25 mouse cellular contexts compared by ENCODE assay signal in genomic region chr2:104988974-104989373, GRCm38 (mm10). TPM values are rescaled to one million over a fixed set of nuclear protein-coding genes. Genes with fewer than 3 reads are reported as not detected.
A peak's percentile ranks its signal among the peaks of the same experiment; 100 is the strongest.
DNase-seq lines count a peak whose midpoint lies in the region; ATAC-seq and TF ChIP-seq lines count a peak whose summit lies in the region.
"Had no signal": no experiment of that assay in that cellular context is flagged by ENCODE, and none has a peak within 500 bp of the region (broad histone marks: within the 10 kb centered on the region; RNA-seq: fewer than 3 reads in every experiment).

No protein-coding gene starts in this region.

- no peak overlapping the region for H3K9ac ChIP-seq in kidney, embryonic 14.5 days (ENCODE audit: low read depth, low read length)
- H3K9ac ChIP-seq: forebrain, embryonic 13.5 days; heart, embryonic 12.5 days; heart, embryonic 15.5 days; hindbrain, embryonic 13.5 days had no signal

- no peak overlapping the region for H3K4me3 ChIP-seq in kidney, embryonic 14.5 days (ENCODE audit: low read length)
- H3K4me3 ChIP-seq: forebrain, embryonic 10.5 days; forebrain, embryonic 13.5 days; heart, embryonic 12.5 days; heart, embryonic 15.5 days; hindbrain, embryonic 10.5 days; hindbrain, embryonic 13.5 days had no signal

- 0 out of 2 replicates have a peak, but pooled peaks have one; percentile 39 for ATAC-seq in kidney, embryonic 14.5 days (ENCODE audit: low FRiP score, low TSS enrichment)
- ATAC-seq in Patski = peak; percentile 35
- ATAC-seq: forebrain, embryonic 13.5 days; forebrain, embryonic 16.5 days; hindbrain, embryonic 16.5 days had no signal

- TF ChIP-seq CTCF in Patski (IDR thresholded peaks at IDR 0.05) = no peak

- H3K36me3 ChIP-seq in kidney, embryonic 14.5 days (ENCODE audit: control insufficient read depth, insufficient read depth, low read length) = no peaks in the 10 kb centered on the region
- H3K36me3 ChIP-seq: forebrain, embryonic 10.5 days; heart, embryonic 15.5 days; hindbrain, embryonic 10.5 days had no signal

- DNase-seq in heart, adult 11 months = peak; percentile 36
- no peak for DNase-seq in heart, adult 18-20 months
- no peak for DNase-seq in kidney, postnatal 14 days
- DNase-seq in A20 (ENCODE audit: low read depth, low spot score) = peak; percentile 44
- DNase-seq in Patski (ENCODE audit: low read depth, low spot score) = peak; percentile 10
- DNase-seq in left cerebral cortex, postnatal 4 days = no peak
- no peak for DNase-seq in left cerebral cortex, adult 9 months (ENCODE audit: low spot score in 2 of 2)
- DNase-seq: adrenal gland, postnatal 10 days; adrenal gland, postnatal 36 days; B cell, adult 2 months; cerebellum, adult 2 months; cerebellum, postnatal 10 days; gastrocnemius, postnatal 10 days; gastrocnemius, postnatal 36 days; heart, postnatal 10 days; heart, postnatal 36 days had no signal

- intact Hi-C loops in left cerebral cortex, postnatal 4 days (cut with DNase I) = no loop called here

- CTCF ChIA-PET in Patski (lab: Charles Lee) = interaction anchor here (1.2 kb wide), 1 partner anchor 13 kb away, joined by 3 read pairs; no protein-coding TSS in a partner anchor

- POLR2A ChIA-PET in Patski (lab: Charles Lee) = no interaction called here

- H3K27me3 ChIP-seq in kidney, embryonic 14.5 days (ENCODE audit: control insufficient read depth, insufficient read depth, low read length) = no peaks in the 10 kb centered on the region
- no peaks in the 10 kb centered on the region for H3K27me3 ChIP-seq in Patski
- H3K27me3 ChIP-seq: forebrain, embryonic 13.5 days; heart, embryonic 12.5 days; heart, embryonic 15.5 days; hindbrain, embryonic 13.5 days had no signal

- no peak overlapping the region for H3K4me2 ChIP-seq in kidney, embryonic 14.5 days (replicated peaks; ENCODE audit: low read depth, low read length)
- H3K4me2 ChIP-seq: forebrain, embryonic 13.5 days; heart, embryonic 12.5 days; heart, embryonic 15.5 days; hindbrain, embryonic 13.5 days had no signal

- H3K9me3 ChIP-seq in kidney, embryonic 14.5 days (ENCODE audit: control insufficient read depth, low read length) = no peaks in the 10 kb centered on the region
- H3K9me3 ChIP-seq: forebrain, embryonic 10.5 days; forebrain, embryonic 13.5 days; heart, embryonic 12.5 days; heart, embryonic 15.5 days; hindbrain, embryonic 10.5 days; hindbrain, embryonic 13.5 days had no signal

- H3K4me1 ChIP-seq in kidney, embryonic 14.5 days (ENCODE audit: control insufficient read depth, insufficient read depth, low read length) = no peaks in the 10 kb centered on the region
- H3K4me1 ChIP-seq: forebrain, embryonic 10.5 days; forebrain, embryonic 13.5 days; heart, embryonic 12.5 days; heart, embryonic 15.5 days; hindbrain, embryonic 10.5 days; hindbrain, embryonic 13.5 days had no signal

- H3K27ac ChIP-seq in kidney, embryonic 14.5 days (ENCODE audit: low read depth, low read length) = no peak overlapping the region
- H3K27ac ChIP-seq: forebrain, embryonic 10.5 days; forebrain, embryonic 13.5 days; heart, embryonic 15.5 days; hindbrain, embryonic 10.5 days; hindbrain, embryonic 13.5 days had no signal

- WGBS in kidney, embryonic 14.5 days = 56% methylated on average over 1 of the region's 1 CpGs

- in situ Hi-C loops in Patski (cut with MboI; ENCODE audit: low pct_unique_long_range_greater_than_20kb) = no loop called here

RNA-seq across cellular contexts. Expression of gene Eif3m, which starts 27.9 kb away (rescaled TPM):
- total RNA-seq in heart, adult 18-20 months (2021) = 100 to 1,000 TPM; 139 to 145 TPM
- polyA plus RNA-seq in kidney, embryonic 14.5 days (2014; fragmentation: Nextera tagmentation; extraction: Ambion mirVana) = 463 and 518 TPM in 2 replicates
- 235 TPM for polyA plus RNA-seq in Patski (2021)
- 100 to 1,000 TPM; 108 to 124 TPM for total RNA-seq in left cerebral cortex, postnatal 4 days (2021)

Comparison
In these comparisons a context has a peak if more than half of its experiments do, and no peak if none do; other contexts are left out.
1. DNase-seq: peak in heart, adult 11 months (single experiment), A20 (single experiment) and Patski (single experiment); none in heart, adult 18-20 months (0 of 2), kidney, postnatal 14 days (single experiment), left cerebral cortex, postnatal 4 days (single experiment) and left cerebral cortex, adult 9 months (0 of 2).